Mouse (Mus musculus): ENCODE results near the gene Hnf1a. TPM values are rescaled to one million over a fixed set of nuclear protein-coding genes. Genes with fewer than 3 reads are reported as not detected.

Gene Hnf1a
- total RNA-seq, 1 experiment from 2014 or later: not detected

DNA sequence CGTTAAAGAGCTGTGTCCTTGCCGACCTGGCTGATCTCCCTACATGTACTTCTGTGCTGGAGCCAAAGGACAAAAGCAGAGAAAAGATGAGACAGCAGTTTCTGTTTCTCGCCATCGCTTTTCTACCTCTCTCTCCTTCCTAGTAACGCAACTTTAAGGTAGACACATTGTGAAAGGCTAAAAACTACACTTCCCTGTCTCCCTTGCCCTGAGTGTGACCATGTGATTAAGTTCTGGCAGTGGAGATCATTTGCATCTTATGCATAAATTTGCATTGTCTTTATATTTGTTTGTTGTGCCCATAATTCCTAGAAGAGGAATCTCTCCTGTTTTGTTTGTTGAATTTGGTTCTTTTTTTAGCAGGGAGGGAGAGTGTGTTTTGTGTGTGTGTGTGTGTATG lies 55.0 kb downstream of the Hnf1a start:
- no peak for ATAC-seq (replicated peaks; ENCODE audit: insufficient number of reproducible peaks, low FRiP score, low TSS enrichment, poor library complexity, severe bottlenecking)

DNA sequence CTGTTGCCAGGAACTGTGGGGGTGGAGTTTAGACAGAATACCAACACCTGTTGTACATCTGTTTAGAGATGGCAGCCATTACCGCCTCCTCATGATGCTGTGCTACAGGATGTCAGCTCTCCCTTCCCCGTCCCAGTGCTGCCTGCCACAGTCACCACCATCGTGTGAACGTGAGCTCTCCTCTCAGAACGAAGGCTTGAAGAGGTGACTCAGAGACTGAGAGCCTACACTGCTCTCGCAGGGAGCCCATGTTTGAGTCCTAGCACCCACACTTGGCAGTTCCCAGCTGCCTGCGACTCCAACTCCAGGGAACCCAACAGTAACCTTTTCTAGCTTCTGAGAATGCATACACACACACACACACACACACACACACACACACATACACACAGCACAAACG lies 56.0 kb downstream of the Hnf1a start:
- no peak for ATAC-seq (replicated peaks; ENCODE audit: insufficient number of reproducible peaks, low FRiP score, low TSS enrichment, poor library complexity, severe bottlenecking)

DNA sequence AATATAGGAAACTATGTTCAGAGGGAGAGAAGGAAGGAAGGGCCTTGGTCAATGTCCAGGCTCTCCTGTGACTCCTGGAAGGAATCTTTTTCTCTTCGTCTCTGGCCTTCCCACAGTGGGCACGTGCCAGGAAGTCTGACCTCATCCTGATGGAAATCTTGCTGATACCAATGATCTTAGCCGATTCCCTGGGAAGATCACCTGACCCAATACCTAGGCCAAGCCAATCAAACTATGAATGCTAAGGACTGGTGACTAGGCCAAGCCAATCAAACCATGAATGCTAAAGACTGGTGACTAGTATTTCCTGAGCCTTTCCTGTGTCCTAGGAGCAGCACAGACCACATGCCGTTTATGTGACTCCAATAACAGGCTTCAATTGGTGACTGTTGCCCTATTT lies 57.2 kb downstream of the Hnf1a start:
- ATAC-seq (replicated peaks; ENCODE audit: insufficient number of reproducible peaks, low FRiP score, low TSS enrichment, poor library complexity, severe bottlenecking): no peak

DNA sequence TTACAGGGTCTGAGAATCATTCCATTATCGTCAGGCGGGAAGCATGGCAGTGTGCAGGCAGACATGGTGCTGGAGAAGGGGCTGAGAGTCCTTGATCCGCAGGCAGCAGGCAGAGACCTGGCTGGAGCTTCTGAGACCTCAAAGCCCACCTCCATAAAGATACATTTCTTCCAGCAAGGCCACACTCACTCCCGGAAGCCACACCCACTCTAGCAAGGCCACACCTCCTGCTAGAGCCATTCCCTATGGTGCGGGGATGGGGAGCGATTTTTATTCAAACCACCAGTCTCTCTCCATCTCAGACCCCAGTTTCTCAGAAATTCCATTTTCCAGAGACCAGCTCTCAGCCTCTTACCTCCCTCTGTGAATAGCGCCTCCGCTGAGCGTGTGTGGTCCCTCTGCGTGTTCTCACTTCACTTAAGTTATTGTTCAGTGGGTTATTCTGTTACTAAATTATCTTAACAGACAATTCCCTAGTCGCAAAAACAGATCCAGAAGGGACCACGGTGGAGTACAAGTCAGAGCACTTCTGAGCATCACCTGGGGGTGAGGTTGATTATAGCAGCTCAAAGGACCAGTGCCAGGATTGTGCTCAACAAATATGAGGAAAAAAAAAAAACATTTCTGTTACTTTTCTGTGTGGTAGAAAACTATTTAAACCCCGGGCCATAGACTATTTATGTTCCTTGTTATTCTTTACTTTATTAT lies 62.1 kb downstream of the Hnf1a start:
- no peak for ATAC-seq (replicated peaks; ENCODE audit: insufficient number of reproducible peaks, low FRiP score, low TSS enrichment, poor library complexity, severe bottlenecking)

DNA sequence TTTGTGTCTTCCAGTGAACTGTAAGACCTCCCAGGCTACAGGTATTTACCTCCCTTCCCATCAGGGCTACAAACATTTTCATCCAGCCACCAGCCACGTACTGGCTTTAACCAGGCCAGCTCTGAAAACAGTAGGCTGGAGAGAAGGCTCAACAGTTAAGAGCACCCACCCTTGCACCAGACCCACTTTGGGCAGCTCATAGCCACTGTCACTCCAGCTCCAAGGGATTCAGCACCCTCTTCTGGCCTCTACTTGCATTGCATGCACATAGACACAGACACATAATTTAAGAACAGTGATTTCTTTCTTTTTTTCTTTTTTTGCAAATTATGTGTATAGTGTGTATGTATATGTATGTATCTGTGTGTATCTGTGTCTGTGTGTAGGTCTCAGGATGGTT lies 68.5 kb downstream of the Hnf1a start:
- peak; percentile 68 for ATAC-seq (replicated peaks; ENCODE audit: insufficient number of reproducible peaks, low FRiP score, low TSS enrichment, poor library complexity, severe bottlenecking)

Other genes starting within 250 kb of the Hnf1a start
- 185 to 246 TPM (median 193 TPM) in 3 replicates for gene Ankrd13a, start 196.4 kb downstream of the Hnf1a start, total RNA-seq (2017)
- 118 to 169 TPM (median 121 TPM) in 3 replicates for gene Git2, start 195.6 kb downstream of the Hnf1a start, total RNA-seq (2017)
- 33.0 to 67.3 TPM (median 42.5 TPM) in 3 replicates for gene 1500011B03Rik, start 147.6 kb downstream of the Hnf1a start, total RNA-seq (2017)
- 0.57 TPM in 1 of 3 replicates, not detected in the others for gene 4930519G04Rik, start 117.4 kb downstream of the Hnf1a start, total RNA-seq (2017)
- not detected in 3 replicates for gene Gm9936, start 112.4 kb downstream of the Hnf1a start, total RNA-seq (2017)
- 10.6 to 17.9 TPM (median 14.4 TPM) in 3 replicates for gene Oasl2, start 74.2 kb downstream of the Hnf1a start, total RNA-seq (2017)
- 0.95 to 2.6 TPM (median 1.5 TPM) in 3 replicates for gene Oasl1, start 47.9 kb downstream of the Hnf1a start, total RNA-seq (2017)
- gene 2210016L21Rik, start 28.9 kb downstream of the Hnf1a start, total RNA-seq (2017): 4.2 to 13.3 TPM (median 8.5 TPM) in 3 replicates
- 29.9 to 52.1 TPM (median 44.8 TPM) in 3 replicates for gene Sppl3, start 40.0 kb upstream of the Hnf1a start, total RNA-seq (2017)
- gene Gm10401, start 127.2 kb upstream of the Hnf1a start, total RNA-seq (2017): 0.75 TPM in 1 of 3 replicates, not detected in the others
- gene Acads, start 148.3 kb upstream of the Hnf1a start, total RNA-seq (2017): 10.4 to 19.1 TPM (median 15.8 TPM) in 3 replicates
- 10.1 to 27.7 TPM (median 18.6 TPM) in 3 replicates for gene Unc119b, start 163.9 kb upstream of the Hnf1a start, total RNA-seq (2017)
- gene Mlec, start 187.1 kb upstream of the Hnf1a start, total RNA-seq (2017): 59.6 to 65.0 TPM (median 62.6 TPM) in 3 replicates
- not detected in 3 replicates for gene Cabp1, start 223.3 kb upstream of the Hnf1a start, total RNA-seq (2017)

All from monocyte, adult 5-6 weeks (primary cell).